Mouse (Mus musculus) left cerebral cortex, postnatal 14 days (tissue): ENCODE measurements around the gene Nat8l. TPM values are rescaled to one million over a fixed set of nuclear protein-coding genes. Genes with fewer than 3 reads are reported as not detected.
A peak's percentile ranks its signal among the peaks of the same experiment; 100 is the strongest.
"Not testable (repeated sequence)": the region's sequence is repeated elsewhere in the genome, so short reads cannot be mapped to it uniquely, and the experiment has no call there.

ENCODE experiments used
- DNase-seq, 2 experiments: peaks; one replicate each; pipeline ENCODE4 v3.0.0; 2021 to 2022; ENCODE audit warnings: low spot score in 2 of 2, mixed read lengths in 1 of 2
- intact Hi-C: fragments of 180-260 bp; cut with DNase I; formaldehyde crosslinking; loops from one replicate; pipeline ENCODE4 v1.15.1; 2025
- long read RNA-seq, 2 experiments: library from polyadenylated mRNA; stranded (forward); transcript quantifications; one replicate each; pipeline ENCODE4 v2.0.0; 2021
- total RNA-seq, 2 experiments: library from RNA; stranded (reverse); gene quantifications; 2 replicates each; pipeline ENCODE4 v1.2.3; 2021

Gene Nat8l
- 100 to 1,000 TPM; 123 to 129 TPM for total RNA-seq
- long read RNA-seq, experiment 1, full-length matches to known transcripts: 41 of 71 reads
- long read RNA-seq, experiment 1, partial matches to known transcripts: 2 of 71 reads
- long read RNA-seq, experiment 1, other reads (novel, unspliced or antisense): 28 of 71 reads
- long read RNA-seq, experiment 2, full-length matches to known transcripts: 36 of 74 reads
- long read RNA-seq, experiment 2, partial matches to known transcripts: 0 of 74 reads
- long read RNA-seq, experiment 2, other reads (novel, unspliced or antisense): 38 of 74 reads

DNA sequence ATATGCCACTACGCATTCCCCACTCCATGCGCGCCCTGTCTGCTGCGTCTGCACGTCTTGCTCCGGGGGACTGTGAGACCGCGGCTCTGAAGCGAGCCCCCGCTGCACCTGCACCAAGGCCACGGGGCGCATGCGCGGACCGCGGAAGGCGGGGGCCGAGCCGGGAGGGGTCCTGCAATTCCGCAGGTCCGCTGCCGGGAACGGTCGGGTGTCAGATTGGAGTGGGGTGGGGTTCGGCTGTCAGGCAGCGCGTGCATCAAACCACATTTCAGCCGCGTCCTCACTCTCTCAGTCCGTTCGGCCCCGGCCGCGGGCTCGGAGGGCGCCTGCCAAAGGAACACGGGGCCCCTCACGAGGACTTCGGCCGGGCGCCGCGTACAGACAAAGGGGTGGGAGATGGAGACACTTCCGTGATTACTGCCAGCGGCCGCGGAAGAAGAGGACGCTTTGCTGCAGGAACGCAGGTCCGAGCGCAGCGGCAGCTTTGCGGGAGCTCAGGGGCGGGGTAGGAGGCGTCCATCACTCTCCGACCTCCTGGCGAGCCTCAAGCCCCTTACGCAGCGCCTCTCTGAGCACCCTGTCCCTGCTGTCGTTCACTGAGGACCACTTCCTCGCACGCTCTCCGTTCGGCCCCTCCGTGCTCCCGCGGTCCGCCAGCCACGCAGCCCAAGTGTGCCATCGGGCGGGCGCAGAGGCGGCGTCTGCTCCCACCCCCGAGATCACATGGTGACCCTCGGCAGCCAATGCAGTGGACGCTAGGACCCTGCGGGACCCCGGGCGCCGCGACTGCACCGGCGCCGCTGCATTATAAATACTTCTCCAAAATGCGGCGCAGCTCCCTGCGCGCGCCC lies at the start of gene Nat8l:
Nat8l (plus strand) TSS at position 142 of the 851 bp plus-strand sequence.
- peak; percentile 89 to 91 for DNase-seq
- intact Hi-C loops: loop anchor here (2.0 to 10.0 kb wide), 2 partner anchors 199 to 293 kb away; partner anchors contain the start of genes Cfap99 and Zfyve28

DNA sequence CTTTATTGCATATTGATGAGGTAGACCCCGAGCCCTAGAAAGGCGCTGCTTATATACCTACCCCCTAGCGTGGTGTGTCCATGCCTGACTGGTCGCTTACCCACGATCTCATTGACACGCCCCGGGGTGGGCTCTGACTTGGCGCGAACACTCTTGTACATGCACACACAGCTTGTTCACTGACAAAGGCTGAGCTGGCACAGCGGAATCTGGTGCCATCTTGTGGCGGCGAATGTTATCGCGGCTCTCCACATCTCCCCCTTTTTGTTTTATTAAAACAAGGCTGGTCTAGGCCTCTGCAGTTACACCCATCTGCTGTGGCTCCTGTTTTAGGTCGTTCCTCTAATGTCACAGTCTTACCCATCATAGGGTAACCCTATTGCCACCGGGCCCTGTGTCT lies 48.7 kb upstream of the Nat8l start:
- intact Hi-C loops: not testable (repeated sequence)

DNA sequence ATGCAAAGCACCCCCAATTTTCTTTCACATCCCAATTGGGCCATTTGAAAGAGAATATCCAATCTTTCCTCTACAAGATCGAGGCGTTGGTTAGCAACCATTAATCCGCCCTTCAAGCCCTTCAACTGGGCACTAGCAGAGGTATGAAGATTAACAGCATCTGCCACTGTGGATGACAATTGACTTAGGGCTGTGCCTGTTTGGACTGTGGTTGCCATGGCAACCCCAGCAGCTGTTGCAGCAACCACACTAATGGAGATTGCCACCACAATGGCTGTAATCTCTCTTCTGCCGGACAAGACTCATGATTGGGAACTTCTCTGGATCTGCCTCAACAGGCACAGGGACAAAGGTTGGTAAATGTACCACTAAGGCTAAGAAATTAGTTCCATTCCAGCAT lies 47.5 kb upstream of the Nat8l start:
- intact Hi-C loops: no loop called here
- DNase-seq: no peak

More for the DNA sequence above, 48.7 kb upstream of the Nat8l start:
- not testable (repeated sequence) for DNase-seq

DNA sequence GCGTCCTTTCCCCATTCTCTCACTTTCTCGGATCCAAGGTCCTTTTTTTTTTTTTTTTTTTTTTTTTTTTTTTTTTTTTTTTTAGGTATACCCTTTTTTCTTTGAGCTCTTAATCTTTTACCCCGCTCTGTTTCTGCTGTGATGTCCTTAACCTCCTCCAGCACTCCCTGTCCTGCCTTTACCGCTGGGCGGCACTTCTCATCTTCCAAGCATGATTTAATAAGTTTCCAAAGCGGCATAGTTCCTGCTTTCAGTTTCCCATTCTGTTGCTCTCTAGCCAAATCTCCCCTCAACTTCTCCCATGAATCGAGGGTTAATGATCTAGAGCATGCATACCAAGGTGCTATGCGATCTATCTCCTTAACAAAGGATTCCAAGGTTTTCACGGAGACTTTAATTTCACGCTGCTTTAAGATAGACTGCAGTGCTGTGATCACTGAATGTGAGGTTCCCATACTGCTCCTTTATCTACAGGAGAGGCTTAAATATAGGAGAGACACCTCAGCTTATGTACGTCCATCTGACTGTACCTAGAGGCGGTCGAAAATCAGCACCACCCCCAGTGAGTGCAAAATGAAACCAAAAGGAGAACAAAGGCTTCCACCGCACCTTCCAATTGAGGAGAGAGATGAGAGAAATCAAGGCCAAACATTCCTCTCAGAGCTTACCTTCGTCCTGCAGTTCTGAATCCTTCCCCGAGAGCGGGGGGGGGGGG lies 42.2 kb upstream of the Nat8l start:
- intact Hi-C loops: loop anchor here (10.0 kb wide), 1 partner anchor 269 kb away; no protein-coding TSS in a partner anchor

DNA sequence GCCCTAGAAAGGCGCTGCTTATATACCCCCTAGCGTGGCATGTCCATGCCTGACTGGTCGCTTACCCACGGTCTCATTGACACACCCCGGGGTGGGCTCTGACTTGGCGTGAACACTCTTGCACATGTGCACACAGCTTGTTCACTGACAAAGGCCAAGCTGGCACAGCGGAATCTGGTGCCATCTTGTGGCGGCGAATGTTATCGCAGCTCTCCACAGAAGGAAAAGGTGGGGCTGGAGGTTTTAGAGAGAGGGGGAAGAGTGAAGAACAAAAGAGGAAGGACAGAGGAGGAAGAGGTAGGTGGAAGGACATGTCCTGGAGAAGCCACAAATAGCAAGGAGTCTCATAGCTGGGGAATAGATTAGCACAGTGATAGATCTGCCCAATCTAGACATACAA lies 41.4 kb upstream of the Nat8l start:
- peak; percentile 85 to 88 for DNase-seq
- intact Hi-C loops: loop anchor here (10.0 kb wide), 1 partner anchor 270 kb away; no protein-coding TSS in a partner anchor

More for the DNA sequence above, 42.2 kb upstream of the Nat8l start:
- no peak for DNase-seq

DNA sequence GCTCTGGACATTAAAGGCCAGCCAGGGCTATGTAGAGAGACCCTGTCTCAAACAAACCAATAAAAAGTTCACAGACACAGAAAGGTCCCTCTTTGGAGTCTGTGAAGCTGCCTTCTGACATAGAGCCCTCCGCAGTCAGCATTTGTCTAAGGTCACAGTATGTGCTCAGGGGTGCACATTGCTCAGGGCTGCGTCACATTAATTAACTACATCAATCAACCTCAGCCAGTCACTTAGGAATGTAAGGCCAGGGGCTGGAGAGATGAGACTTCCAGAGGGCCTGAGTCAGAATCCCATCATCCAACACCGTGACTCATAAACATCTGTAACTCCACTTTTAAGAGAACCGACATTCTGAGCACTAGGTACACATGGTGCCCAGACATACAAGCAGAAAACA lies 39.9 kb upstream of the Nat8l start:
- intact Hi-C loops: loop anchor here (10.0 kb wide), 1 partner anchor 271 kb away; no protein-coding TSS in a partner anchor

DNA sequence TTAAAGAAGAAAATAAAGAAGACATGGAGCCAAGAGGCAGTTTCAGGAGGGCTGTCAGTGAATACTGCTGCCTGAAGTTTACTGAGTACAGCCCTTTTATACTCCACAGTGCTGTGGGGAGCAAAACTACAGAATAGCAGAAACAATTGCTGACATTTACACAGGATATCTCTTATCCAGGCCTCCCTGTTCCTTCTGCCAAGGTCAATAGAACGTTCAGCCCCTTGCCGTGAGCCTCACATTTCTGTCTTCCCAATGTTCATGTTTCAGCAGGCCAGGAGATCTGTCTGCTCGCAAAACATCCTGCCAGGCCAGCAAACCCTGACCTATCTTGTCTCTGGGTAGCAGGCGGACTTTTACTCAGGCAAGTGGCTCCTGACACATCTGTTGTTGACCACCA lies 36.4 kb upstream of the Nat8l start:
- no peak for DNase-seq
- intact Hi-C loops: loop anchor here (10.0 kb wide), 1 partner anchor 275 kb away; no protein-coding TSS in a partner anchor

More for the DNA sequence above, 39.9 kb upstream of the Nat8l start:
- no peak for DNase-seq

DNA sequence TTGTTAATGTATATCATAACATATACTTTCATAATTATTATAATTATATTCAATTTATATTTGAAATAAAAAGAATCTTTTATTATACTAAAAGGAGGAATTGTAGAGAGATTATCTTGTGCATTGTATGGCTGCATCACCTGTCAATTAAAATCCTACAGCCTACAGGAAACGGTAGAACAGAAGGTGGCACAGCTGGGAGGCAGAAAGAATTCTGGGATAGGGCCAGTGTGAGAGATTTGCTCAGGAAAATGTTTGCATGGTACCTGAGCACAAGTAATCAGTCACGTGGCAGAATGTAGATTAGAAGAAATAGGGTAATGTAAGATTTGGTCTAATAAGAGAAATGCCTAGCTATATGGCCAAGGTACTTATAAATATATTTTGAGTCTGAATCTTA lies 21.0 kb upstream of the Nat8l start:
- intact Hi-C loops: no loop called here
- DNase-seq: no peak

DNA sequence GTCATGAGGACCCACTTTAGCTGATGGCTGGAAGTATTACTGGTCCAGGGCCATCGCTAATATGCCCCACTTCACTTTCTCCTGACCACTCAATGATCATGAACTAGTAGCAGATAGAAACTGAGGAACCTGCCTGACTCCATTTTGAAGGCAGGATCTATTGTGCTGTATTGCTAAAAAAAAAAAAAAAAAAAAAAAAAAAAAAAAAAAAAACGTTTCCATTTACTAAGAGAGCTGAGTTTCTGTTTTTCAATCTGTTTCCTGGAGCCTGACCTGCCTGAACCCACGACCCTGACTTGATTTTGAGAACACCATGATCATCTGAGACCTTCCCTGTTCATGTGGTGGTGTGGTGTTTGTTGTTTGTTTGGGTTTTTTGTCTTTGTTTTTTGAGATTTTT lies 19.5 kb upstream of the Nat8l start:
- intact Hi-C loops: no loop called here
- DNase-seq: no peak

DNA sequence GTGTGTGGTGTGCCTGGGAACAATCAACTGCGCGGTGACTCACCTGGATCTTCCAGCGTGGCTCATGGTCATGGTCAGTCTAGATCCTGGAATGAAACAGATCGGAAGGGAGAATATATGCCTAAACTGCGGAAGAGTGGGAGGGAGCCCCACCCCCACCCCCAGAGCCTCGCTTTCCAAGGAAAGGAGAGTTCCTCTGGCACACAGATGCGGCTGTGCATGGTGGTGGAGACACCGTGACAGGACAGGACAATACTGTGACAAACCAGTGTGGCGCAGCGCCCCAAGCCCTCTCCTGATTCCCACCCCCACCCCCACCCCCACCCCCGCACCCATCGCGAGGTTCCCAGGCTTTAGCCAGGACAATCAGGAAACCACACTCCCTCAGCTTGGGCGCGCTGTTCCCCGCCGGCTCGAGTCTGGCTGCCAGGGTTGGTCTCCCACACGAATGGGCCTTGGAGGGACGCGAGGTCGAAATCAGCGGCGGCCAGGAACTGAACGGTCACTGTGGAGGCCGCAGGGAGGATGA lies 13.0 kb upstream of the Nat8l start:
- intact Hi-C loops: no loop called here
- DNase-seq: no peak

DNA sequence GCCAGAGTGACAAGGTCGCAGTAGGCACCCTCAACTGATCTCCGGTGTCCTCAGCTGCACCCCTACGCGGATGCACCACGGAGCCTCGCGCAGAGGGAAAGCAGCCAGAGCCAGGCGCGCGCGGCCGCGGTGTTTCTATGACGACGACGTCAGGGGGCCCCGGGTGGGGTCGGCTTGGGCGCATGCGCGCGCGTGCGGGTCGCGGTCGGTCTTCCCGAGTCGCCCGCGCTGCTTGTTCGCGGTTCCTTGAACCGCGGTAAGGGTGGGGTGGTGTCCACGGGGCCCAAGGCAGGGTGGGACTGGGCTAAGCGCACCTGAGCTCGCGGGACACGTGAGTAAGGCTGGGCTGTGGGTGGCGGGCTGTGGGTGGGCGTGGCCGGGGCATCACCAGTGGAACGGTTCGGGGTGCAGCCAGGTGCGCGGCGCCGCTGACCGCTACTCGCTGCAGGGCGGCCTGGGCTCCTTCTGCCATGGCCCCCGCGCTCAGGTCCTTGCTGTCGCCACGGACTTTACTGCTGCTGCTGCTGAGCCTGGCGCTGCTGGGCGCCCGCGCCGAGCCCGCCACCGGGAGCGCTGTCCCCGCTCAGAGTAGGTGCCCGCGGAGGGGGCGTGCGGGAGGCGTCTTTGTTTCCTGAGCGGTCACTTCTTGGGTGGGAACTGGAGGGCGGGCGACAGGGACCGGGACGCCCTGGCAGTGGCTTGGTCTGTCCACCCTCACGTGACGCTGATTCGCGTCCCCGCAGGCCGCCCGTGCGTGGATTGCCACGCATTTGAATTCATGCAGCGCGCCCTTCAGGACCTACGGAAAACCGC lies 12.3 kb upstream of the Nat8l start, which contains the start of gene Gm1673:
Gm1673 (plus strand) TSS at position 125 of the 813 bp plus-strand sequence.
- peak; percentile 94 to 95 for DNase-seq
- intact Hi-C loops: no loop called here

DNA sequence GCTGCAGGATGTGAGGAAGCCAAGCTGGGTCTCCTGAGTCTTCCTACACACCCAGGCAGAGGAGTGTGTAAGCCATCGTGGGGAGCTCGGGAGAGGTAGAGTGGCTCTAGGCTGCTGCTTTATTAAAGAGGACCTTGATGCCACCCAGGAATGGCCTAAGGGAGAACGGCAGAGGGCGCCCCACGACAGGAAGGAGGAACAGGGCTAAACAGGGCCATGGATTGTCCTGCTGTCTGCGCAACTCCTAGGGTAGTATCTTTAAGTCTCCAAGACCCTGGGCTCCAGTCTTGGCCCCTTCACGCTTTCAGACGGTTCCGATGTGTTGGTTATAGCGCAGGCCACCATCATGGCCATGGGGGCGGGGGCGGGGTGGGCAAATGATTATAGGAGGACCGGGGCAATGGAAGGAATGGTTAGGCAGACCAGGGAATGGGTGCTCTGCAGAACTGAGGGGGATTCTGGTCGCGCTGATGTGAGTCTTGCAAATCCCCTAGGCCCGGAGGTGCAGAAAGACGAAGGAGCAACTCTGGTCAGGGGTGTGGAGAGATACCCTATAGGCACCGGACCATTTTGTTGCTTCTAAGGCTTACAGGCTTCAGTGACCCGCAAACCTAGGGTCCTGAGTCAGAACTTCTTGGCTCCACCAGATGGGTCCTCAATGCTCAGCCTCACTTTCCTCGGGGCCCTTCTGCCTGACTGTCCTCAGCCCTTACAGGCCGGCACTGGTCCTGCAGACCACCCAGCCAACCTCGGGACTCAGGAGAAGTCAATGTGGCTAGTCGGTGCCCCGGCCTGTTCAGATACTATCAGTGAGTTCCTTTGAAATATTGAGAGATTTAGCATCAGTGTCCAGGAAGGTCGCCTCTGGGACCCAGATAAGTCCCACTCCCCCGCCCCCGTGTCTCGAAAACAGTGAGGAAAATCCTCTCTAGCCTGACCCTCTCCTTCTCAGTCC lies 836 bp upstream of the Nat8l start:
- intact Hi-C loops: loop anchor here (10.0 kb wide), 1 partner anchor 200 kb away; no protein-coding TSS in a partner anchor
- peak in 1 of 2 experiments; percentile 65 for DNase-seq

DNA sequence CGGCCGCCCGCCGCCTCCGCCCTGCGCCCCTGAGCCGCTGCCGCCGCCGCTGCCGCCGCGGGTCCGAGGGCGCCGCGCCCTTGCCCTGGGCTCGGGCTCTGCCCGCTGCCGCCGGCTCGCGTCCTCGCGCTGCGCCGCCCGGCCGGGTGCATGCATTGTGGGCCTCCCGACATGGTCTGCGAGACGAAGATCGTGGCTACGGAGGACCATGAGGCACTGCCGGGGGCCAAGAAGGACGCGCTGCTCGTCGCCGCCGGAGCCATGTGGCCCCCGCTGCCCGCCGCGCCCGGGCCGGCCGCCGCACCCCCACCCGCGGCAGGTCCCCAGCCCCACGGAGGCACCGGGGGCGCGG lies 886 bp downstream of the Nat8l start:
- no peak for DNase-seq
- intact Hi-C loops: loop anchor here (2.0 to 10.0 kb wide), 2 partner anchors 198 to 292 kb away; partner anchors contain the start of genes Cfap99 and Zfyve28

DNA sequence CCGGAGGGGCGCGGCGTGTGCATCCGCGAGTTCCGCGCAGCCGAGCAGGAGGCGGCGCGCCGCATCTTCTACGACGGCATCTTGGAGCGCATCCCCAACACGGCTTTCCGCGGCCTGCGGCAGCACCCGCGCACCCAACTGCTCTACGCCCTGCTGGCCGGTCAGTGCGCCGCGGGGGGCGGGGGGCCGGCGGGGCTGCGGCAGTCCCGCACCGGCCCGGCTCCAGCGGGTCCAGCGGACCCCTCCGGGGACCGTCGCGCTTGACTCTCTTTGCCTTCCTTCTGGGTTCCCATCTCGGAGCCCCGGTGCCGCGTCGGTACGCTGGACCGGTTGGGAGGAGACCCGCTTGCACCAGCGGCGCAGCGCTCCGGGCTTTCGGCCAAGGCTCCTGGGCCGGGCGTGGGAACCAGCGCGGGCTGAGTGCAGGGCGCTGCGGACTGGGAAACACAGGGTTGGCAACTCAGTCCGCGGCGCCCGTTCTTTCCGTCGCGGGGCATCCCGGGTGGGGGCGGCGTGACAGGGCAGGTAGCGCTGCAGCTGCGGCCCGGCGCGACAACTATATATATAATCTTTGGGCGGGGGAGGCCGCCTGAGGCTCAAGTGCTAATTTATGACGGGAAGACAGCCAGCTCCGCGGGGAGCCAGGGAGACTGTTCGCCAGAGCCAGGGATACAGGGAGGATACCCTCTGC lies 1.4 kb downstream of the Nat8l start:
- intact Hi-C loops: loop anchor here (2.0 to 10.0 kb wide), 2 partner anchors 198 to 292 kb away; partner anchors contain the start of genes Cfap99 and Zfyve28
- peak; percentile 78 to 82 for DNase-seq

DNA sequence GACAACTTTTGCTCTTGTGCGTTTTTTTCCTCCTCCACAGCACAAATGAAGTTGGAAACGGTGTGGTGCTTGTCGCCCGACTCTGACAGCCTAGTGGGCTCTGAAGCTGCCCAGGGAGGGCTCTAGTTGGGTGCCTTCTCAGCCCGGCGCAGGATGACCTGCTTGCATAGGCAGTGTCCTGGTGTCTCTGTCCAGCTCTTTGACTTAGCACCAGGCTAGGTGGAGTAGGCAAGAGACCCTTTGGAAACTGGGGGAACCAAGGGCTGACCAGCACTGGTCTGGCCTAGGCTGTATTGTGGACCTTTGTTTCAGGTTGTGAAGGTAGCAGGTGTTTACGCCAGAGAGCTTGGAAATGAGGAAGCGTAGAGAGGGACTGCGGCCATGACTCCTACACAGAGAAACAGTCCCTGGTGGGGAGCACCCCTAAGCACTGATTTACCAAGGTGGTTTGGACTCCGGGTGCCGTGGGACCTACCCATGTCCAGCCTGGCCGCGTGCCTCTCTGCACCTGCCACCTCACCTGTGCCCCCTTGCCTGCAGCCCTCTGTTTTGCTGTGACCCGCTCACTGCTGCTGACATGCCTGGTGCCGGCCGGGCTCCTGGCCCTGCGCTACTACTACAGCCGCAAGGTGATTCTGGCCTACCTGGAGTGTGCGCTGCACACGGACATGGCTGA lies 2.2 kb downstream of the Nat8l start:
- intact Hi-C loops: loop anchor here (2.0 to 10.0 kb wide), 2 partner anchors 197 to 291 kb away; partner anchors contain the start of genes Cfap99 and Zfyve28
- DNase-seq: no peak

DNA sequence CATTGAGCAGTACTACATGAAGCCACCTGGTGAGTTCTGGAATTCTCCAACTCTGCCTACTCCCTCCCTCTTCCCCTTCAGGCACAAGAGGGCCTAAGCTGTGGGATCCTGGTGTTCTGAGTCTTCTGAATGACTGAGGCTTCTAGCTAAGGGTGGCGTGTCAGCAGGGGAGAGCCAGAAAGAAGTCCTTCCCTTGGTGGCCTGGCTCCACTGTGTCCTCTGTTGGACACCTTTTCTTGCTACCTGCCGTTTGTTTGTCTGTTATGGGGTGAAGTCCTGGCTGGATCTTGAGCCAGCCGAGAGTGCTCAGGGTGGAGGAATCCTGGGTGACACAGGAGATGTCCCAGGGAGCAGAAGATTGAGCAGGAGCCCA lies 2.7 kb downstream of the Nat8l start:
- intact Hi-C loops: loop anchor here (10.0 kb wide), 1 partner anchor 196 kb away; no protein-coding TSS in a partner anchor

More for the DNA sequence above, 2.7 kb downstream of the Nat8l start:
- no peak for DNase-seq
